Mouse (Mus musculus) T-helper 2 cell (primary cell): ENCODE measurements at regions not wholly inside any gene's neighbourhood (a gene's known extent, or its start where the extent isn't known, plus 50 kb on each side); places are given as distances from the start of the nearest gene placed in this dataset.

Experiments used
- in situ Hi-C: fragments of 300-600 bp; cut with MboI, MseI; formaldehyde crosslinking; loops from one replicate; pipeline ENCODE4 v1.15.1; 2025; ENCODE audit warnings: high pct_unique_total_duplicates

GRCm38 (mm10) chr17:31775966-31776365 is 79.6 kb downstream of the Sik1 start:
- in situ Hi-C loops, result no loop called here

- in situ Hi-C loops, result no loop called here
Measured at GRCm38 (mm10) chr17:31776949-31777607, 78.5 kb downstream of the Sik1 start.

GRCm38 (mm10) chr17:31777751-31778150 is 77.9 kb downstream of the Sik1 start:
- in situ Hi-C loops, result no loop called here

GRCm38 (mm10) chr17:31779466-31779865 is 76.1 kb downstream of the Sik1 start:
- in situ Hi-C loops, result no loop called here

GRCm38 (mm10) chr17:31782251-31782650 is 73.4 kb downstream of the Sik1 start:
- in situ Hi-C loops, result no loop called here

- in situ Hi-C loops, result no loop called here
Measured at GRCm38 (mm10) chr17:31783071-31783470, 72.5 kb downstream of the Sik1 start.

- in situ Hi-C loops, result no loop called here
Measured at GRCm38 (mm10) chr17:31788316-31788715, 67.3 kb downstream of the Sik1 start.

- in situ Hi-C loops, result no loop called here
Measured at GRCm38 (mm10) chr17:31789068-31789583, 66.5 kb downstream of the Sik1 start.

- in situ Hi-C loops, result no loop called here
Measured at GRCm38 (mm10) chr17:31789906-31790279, 65.7 kb downstream of the Sik1 start.

GRCm38 (mm10) chr17:31790280-31791063 is 65.1 kb downstream of the Sik1 start:
- in situ Hi-C loops, result no loop called here

GRCm38 (mm10) chr17:31791656-31792055 is 63.9 kb downstream of the Sik1 start:
- in situ Hi-C loops, result no loop called here

GRCm38 (mm10) chr17:31793040-31793439 is 62.6 kb downstream of the Sik1 start:
- in situ Hi-C loops, result no loop called here

GRCm38 (mm10) chr17:31793521-31793920 is 62.1 kb downstream of the Sik1 start:
- in situ Hi-C loops, result no loop called here

- in situ Hi-C loops, result no loop called here
Measured at GRCm38 (mm10) chr17:31793964-31794363, 61.6 kb downstream of the Sik1 start.
